Comparison of ENCODE assay signal across 25 mouse cellular contexts in the genomic region with DNA sequence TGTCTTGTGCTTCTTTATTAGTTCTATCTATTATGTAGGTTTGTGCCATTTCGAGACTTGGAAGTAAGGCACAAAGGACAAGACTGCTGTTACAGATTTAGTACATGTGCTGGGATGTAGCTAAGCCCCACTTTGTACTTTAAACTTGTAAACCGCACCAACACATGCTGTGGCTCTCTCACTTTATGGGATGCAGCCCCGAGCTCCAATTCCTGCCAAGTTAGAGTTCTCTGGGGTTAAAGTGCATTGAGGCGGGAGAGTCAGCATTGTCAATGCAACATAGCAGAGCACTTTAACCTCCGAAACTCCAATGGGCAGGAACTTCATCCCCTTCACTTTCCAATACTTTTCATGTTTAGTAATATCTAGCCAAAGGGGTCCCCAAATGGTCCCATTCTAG. TPM values are rescaled to one million over a fixed set of nuclear protein-coding genes. Genes with fewer than 3 reads are reported as not detected.
DNase-seq lines count a peak whose midpoint lies in the region; ATAC-seq and TF ChIP-seq lines count a peak whose summit lies in the region.
"Had no signal": no experiment of that assay in that cellular context is flagged by ENCODE, and none has a peak within 500 bp of the region (broad histone marks: within the 10 kb centered on the region; RNA-seq: fewer than 3 reads in every experiment).

No protein-coding gene starts in this region.

- WGBS in neural tube, embryonic 15.5 days = 68% methylated on average over 5 of the region's 5 CpGs

- no peak overlapping the region for H3K9ac ChIP-seq in neural tube, embryonic 15.5 days (replicated peaks)
- H3K9ac ChIP-seq: embryonic facial prominence, embryonic 15.5 days; limb, embryonic 12.5 days; stomach, embryonic 15.5 days had no signal

- H3K27me3 ChIP-seq in neural tube, embryonic 15.5 days (replicated peaks) = no peaks in the 10 kb centered on the region
- H3K27me3 ChIP-seq: embryonic facial prominence, embryonic 15.5 days; limb, embryonic 12.5 days; stomach, embryonic 15.5 days had no signal

- peaks cover 10% of the 10 kb centered on the region for H3K4me1 ChIP-seq in neural tube, embryonic 15.5 days

- H3K27ac ChIP-seq in layer of hippocampus, adult 2 months = peak overlapping the region; percentile 67
- H3K27ac ChIP-seq in neural tube, embryonic 15.5 days (replicated peaks) = peak overlapping the region; percentile 37; the same call in 1 of the 2 replicates
- H3K27ac ChIP-seq: embryonic facial prominence, embryonic 15.5 days; hindbrain, postnatal 0 days; kidney, postnatal 0 days; limb, embryonic 12.5 days; midbrain, embryonic 10.5 days; stomach, embryonic 15.5 days had no signal

- no peak for ATAC-seq in neural tube, embryonic 15.5 days (ENCODE audit: low FRiP score)
- ATAC-seq in activated CD4-positive, CD25-positive, alpha-beta regulatory T cell, adult 4 months = no peak
- ATAC-seq: forebrain, embryonic 14.5 days; midbrain, embryonic 16.5 days had no signal

- TF ChIP-seq CTCF in layer of hippocampus, adult 2 months (conservative IDR thresholded peaks at IDR 0.05) = no peak

- H3K4me3 ChIP-seq in layer of hippocampus, adult 2 months = no peak overlapping the region
- no peak overlapping the region for H3K4me3 ChIP-seq in neural tube, embryonic 15.5 days (replicated peaks)
- H3K4me3 ChIP-seq: embryonic facial prominence, embryonic 15.5 days; limb, embryonic 12.5 days; midbrain, embryonic 10.5 days; myocyte; stomach, embryonic 15.5 days had no signal

- DNase-seq in heart, adult 11 months = peak; percentile 83
- DNase-seq in heart, postnatal 25 days (ENCODE audit: low spot score) = no peak
- DNase-seq in layer of hippocampus, adult 2 months (ENCODE audit: low spot score in 2 of 2) = no peak
- DNase-seq in layer of hippocampus, postnatal 10 days (ENCODE audit: low spot score in 2 of 2) = no peak
- DNase-seq in neural tube, embryonic 10.5 days (ENCODE audit: extremely low spot score, low spot score) = no peak
- DNase-seq: adrenal gland, postnatal 10 days; cerebellum, adult 8-10 months; layer of hippocampus, adult 9-11 months; lung, adult 18-20 months; lung, postnatal 10 days; thymus, postnatal 25 days had no signal

- peaks cover 24% of the 10 kb centered on the region for H3K36me3 ChIP-seq in neural tube, embryonic 15.5 days

- no peaks in the 10 kb centered on the region for H3K9me3 ChIP-seq in neural tube, embryonic 15.5 days (replicated peaks)
- H3K9me3 ChIP-seq: embryonic facial prominence, embryonic 15.5 days; limb, embryonic 12.5 days; midbrain, embryonic 10.5 days; stomach, embryonic 15.5 days had no signal

- intact Hi-C loops in heart, postnatal 25 days (cut with DNase I) = no loop called here

- H3K4me2 ChIP-seq in neural tube, embryonic 15.5 days = no peak overlapping the region
- H3K4me2 ChIP-seq: embryonic facial prominence, embryonic 15.5 days; heart, embryonic 11.5 days; limb, embryonic 12.5 days; stomach, embryonic 15.5 days had no signal

RNA-seq across cellular contexts. Expression of a gene that starts 4.8 kb away (rescaled TPM):
- under 1 TPM; 0.60 to 0.61 TPM for total RNA-seq in heart, postnatal 25 days (2021)
- total RNA-seq in layer of hippocampus, adult 2 months (2021) = 100 to 1,000 TPM; 246 to 258 TPM
- total RNA-seq in layer of hippocampus, postnatal 10 days (2021) = 100 to 1,000 TPM; 251 to 259 TPM
- polyA plus RNA-seq in neural tube, embryonic 15.5 days (2015; fragmentation: Nextera tagmentation; extraction: Ambion mirVana) = 451 and 532 TPM in 2 replicates
- not detected for polyA plus RNA-seq in activated CD4-positive, CD25-positive, alpha-beta regulatory T cell, adult 4 months (2017; shearing (Covaris generic))

RNA-seq across cellular contexts. Expression of a gene that starts 13.6 kb away (rescaled TPM):
- total RNA-seq in heart, postnatal 25 days (2021) = 10 to 100 TPM; 16.0 to 18.6 TPM
- total RNA-seq in layer of hippocampus, adult 2 months (2021) = 10 to 100 TPM; 19.8 to 20.5 TPM
- total RNA-seq in layer of hippocampus, postnatal 10 days (2021) = 10 to 100 TPM; 20.7 to 22.9 TPM
- 38.7 and 41.1 TPM in 2 replicates for polyA plus RNA-seq in neural tube, embryonic 15.5 days (2015; fragmentation: Nextera tagmentation; extraction: Ambion mirVana)
- polyA plus RNA-seq in activated CD4-positive, CD25-positive, alpha-beta regulatory T cell, adult 4 months (2017; shearing (Covaris generic)) = 10 to 100 TPM in 1 of 2 experiments, 1 to 10 TPM in 1; 9.7 to 24.1 TPM

RNA-seq across cellular contexts. Expression of a gene that starts 35.7 kb away (rescaled TPM):
- total RNA-seq in heart, postnatal 25 days (2021) = not detected
- total RNA-seq in layer of hippocampus, adult 2 months (2021) = 1 to 10 TPM in 1 of 2 experiments, under 1 TPM in 1; 0.44 to 1.0 TPM
- 1 to 10 TPM; 1.4 to 1.8 TPM for total RNA-seq in layer of hippocampus, postnatal 10 days (2021)
- polyA plus RNA-seq in neural tube, embryonic 15.5 days (2015; fragmentation: Nextera tagmentation; extraction: Ambion mirVana) = 0.46 and 0.49 TPM in 2 replicates
- not detected for polyA plus RNA-seq in activated CD4-positive, CD25-positive, alpha-beta regulatory T cell, adult 4 months (2017; shearing (Covaris generic))
- total RNA-seq: gastrocnemius, adult 8-10 months had no signal
- polyA plus RNA-seq: heart, postnatal 0 days; myocyte; stomach, embryonic 15.5 days had no signal

Comparison
In these comparisons a context has a peak if more than half of its experiments do, and no peak if none do; other contexts are left out.
1. RNA of a gene that starts 4.8 kb away (total RNA-seq): 251 to 259 TPM in layer of hippocampus, postnatal 10 days and 246 to 258 TPM in layer of hippocampus, adult 2 months; 0.60 to 0.61 TPM in heart, postnatal 25 days; every median in the first group is over 100 times any median in the second.